Mouse (Mus musculus) intestine, postnatal 0 days (tissue): Measurements from ENCODE around the gene Rab19. TPM values are rescaled to one million over a fixed set of nuclear protein-coding genes. Genes with fewer than 3 reads are reported as not detected.
"Not testable (repeated sequence)": the region's sequence is repeated elsewhere in the genome, so short reads cannot be mapped to it uniquely, and the experiment has no call there.

Experiments
- ATAC-seq: fragments of 200-750 bp; cut with Nextera tagmentation; 2 replicates; pipeline ENCODE4 v1.8.0; 2017; ENCODE audit warnings: mild to moderate bottlenecking, moderate TSS enrichment, moderate library complexity
- H3K27ac ChIP-seq: fragments of 300-500 bp; sonication (generic); 2 replicates; pipeline ENCODE4 v1.5.1; 2014; ENCODE audit warnings: mild to moderate bottlenecking, low read depth, low read length, moderate library complexity
- H3K27me3 ChIP-seq: fragments of 300-500 bp; sonication (generic); replicated peaks from 2 replicates; pipeline ENCODE4 v1.6.1; 2014; ENCODE audit warnings: low read length, mixed read lengths; ENCODE audit not compliant: control insufficient read depth, insufficient read depth
- H3K36me3 ChIP-seq: fragments of 300-500 bp; sonication (generic); 2 replicates; pipeline ENCODE4 v1.6.1; 2014; ENCODE audit warnings: mild to moderate bottlenecking, moderate library complexity; ENCODE audit not compliant: control insufficient read depth, insufficient read depth
- H3K4me1 ChIP-seq: fragments of 300-500 bp; sonication (generic); replicated peaks from 2 replicates; pipeline ENCODE4 v1.6.1; 2014; ENCODE audit warnings: antibody characterized with exemption, low read length, mixed read lengths; ENCODE audit not compliant: control insufficient read depth, insufficient read depth
- H3K4me2 ChIP-seq: fragments of 300-500 bp; sonication (generic); replicated peaks from 2 replicates; pipeline ENCODE4 v1.6.1; 2014; ENCODE audit warnings: low read depth, mild to moderate bottlenecking, moderate library complexity
- H3K4me3 ChIP-seq: fragments of 300-500 bp; sonication (generic); 2 replicates; pipeline ENCODE4 v1.5.1; 2014; ENCODE audit warnings: low read depth, low read length
- H3K9ac ChIP-seq: fragments of 300-500 bp; sonication (generic); 2 replicates; pipeline ENCODE4 v1.6.1; 2014; ENCODE audit warnings: mild to moderate bottlenecking, low read depth, low read length
- H3K9me3 ChIP-seq: fragments of 300-500 bp; sonication (generic); 2 replicates; pipeline ENCODE4 v1.6.1; 2016; ENCODE audit warnings: mixed run types; ENCODE audit not compliant: control insufficient read depth
- CTCF ChIP-seq: sonication (generic); IDR thresholded peaks from 2 replicates; pipeline ENCODE4 v1.5.1; 2016; ENCODE audit warnings: low read depth, mild to moderate bottlenecking, control low read depth, antibody characterized with exemption, moderate library complexity
- WGBS: fragments of 180-500 bp; shearing (Covaris S2); extraction: QIAGEN DNeasy Blood & Tissue Kit; methylation state at CpG from one replicate; pipeline ENCODE4 v1.1.7; 2014; 5-methylcytosine and 5-hydroxymethylcytosine counted together
- polyA plus RNA-seq: library from polyadenylated mRNA; unstranded; fragments of >200 nt; fragmentation: Nextera tagmentation; extraction: Ambion mirVana; gene quantifications from 2 replicates; pipeline ENCODE4 v1.2.1, GENCODE M21; 2015

The Rab19 gene
- polyA plus RNA-seq, 1 experiment from 2014 or later, result 14.7 TPM

DNA sequence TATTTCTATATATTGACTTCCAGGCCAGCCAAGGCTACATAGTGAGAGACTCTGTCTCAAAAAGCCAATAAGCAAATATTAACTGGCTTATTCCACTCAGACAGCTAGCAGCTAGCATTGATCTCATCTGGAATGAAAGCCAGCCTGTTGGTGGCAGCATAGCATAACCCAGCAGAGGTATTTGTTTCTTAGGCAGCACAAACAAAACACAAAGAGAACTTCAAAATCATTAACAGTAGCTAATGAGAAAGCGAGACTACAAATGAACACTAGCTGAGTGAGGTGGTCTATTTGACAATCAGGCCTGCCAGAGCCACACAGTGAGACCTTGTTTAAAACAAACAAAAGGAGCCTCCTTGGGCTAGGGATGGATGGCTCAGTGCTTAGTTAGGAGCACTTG, 33.1 kb downstream of the Rab19 start:
- no peak overlapping the region for H3K4me2 ChIP-seq
- peak; percentile 61 for TF ChIP-seq CTCF
- 0 out of 2 replicates have a peak, but pooled peaks cover 3% of the 10 kb centered on the region for H3K27me3 ChIP-seq

DNA sequence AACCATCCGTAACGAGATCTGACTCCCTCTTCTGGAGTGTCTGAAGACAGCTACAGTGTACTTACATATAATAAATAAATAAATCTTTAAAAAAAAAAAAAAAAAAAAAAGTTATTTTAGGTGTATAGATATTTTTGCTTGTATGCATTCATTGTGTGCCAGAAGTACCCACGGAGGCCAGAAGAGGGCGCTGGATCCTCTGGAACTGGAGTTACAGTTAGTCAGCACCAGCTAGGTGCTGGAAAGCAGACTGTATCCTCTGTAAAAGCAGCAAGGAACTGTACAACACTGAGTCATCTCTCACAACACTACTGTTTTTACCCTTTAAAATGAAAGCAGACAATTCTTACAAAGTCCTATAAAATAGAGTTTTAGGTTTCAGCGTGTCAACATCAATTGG, 34.8 kb downstream of the Rab19 start:
- H3K27me3 ChIP-seq, result 0 out of 2 replicates have a peak, but pooled peaks cover 3% of the 10 kb centered on the region
- no peak for ATAC-seq
- H3K4me3 ChIP-seq, result no peak overlapping the region
- no peaks in the 10 kb centered on the region for H3K36me3 ChIP-seq
- H3K4me1 ChIP-seq, result no peaks in the 10 kb centered on the region; the same call in 1 of the 2 replicates
- no peaks in the 10 kb centered on the region for H3K9me3 ChIP-seq
- H3K27ac ChIP-seq, result no peak overlapping the region
- 62% methylated on average over 3 of the region's 5 CpGs for WGBS
- peak; percentile 73 for TF ChIP-seq CTCF
- no peak overlapping the region for H3K4me2 ChIP-seq
- H3K9ac ChIP-seq, result no peak overlapping the region

More for the DNA sequence above, 33.1 kb downstream of the Rab19 start:
- WGBS, result 79% methylated on average over 1 of the region's 1 CpGs
- ATAC-seq, result no peak
- no peak overlapping the region for H3K27ac ChIP-seq
- no peaks in the 10 kb centered on the region for H3K36me3 ChIP-seq
- no peak overlapping the region for H3K4me3 ChIP-seq
- H3K4me1 ChIP-seq, result no peaks in the 10 kb centered on the region; the same call in 1 of the 2 replicates
- H3K9ac ChIP-seq, result no peak overlapping the region
- no peaks in the 10 kb centered on the region for H3K9me3 ChIP-seq

- H3K4me1 ChIP-seq, H3K9ac ChIP-seq, H3K4me3 ChIP-seq, H3K4me2 ChIP-seq, H3K27ac ChIP-seq, H3K9me3 ChIP-seq, H3K27me3 ChIP-seq, H3K36me3 ChIP-seq, ATAC-seq: not testable (repeated sequence)
Observed at GRCm38 (mm10) chr6:39416654-39417053, 35.7 kb downstream of the Rab19 start.

DNA sequence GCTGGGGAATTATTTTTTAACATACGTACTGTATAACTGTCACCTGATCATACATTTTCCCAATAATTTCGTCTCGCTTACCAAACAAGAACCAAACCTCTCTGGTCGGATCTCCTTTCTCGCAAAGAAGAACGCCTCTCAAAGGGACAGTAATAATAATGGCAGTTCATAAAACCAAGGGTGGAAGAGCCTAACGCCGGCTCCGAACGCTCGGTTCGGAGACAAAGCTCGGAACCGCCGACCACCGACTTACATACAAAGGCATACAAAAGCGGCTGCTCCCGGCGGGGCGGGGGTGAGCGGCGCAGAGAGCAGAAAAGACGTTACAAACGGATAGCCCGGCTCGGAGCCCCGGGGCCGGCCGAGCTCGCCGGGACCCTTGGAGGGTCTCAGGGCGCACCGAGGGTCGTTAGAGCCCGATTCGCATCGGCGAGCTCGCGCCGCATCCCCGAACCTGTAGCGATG, 38.4 kb downstream of the Rab19 start:
- peak overlapping the region; percentile 90 for H3K9ac ChIP-seq
- H3K4me1 ChIP-seq, result no peaks in the 10 kb centered on the region; the same call in 1 of the 2 replicates
- TF ChIP-seq CTCF, result no peak
- peak; percentile 3; the same call in 1 of the 2 replicates for ATAC-seq
- 0 out of 2 replicates have a peak, but pooled peaks cover 3% of the 10 kb centered on the region for H3K27me3 ChIP-seq
- peak overlapping the region; percentile 87 for H3K4me2 ChIP-seq
- H3K9me3 ChIP-seq, result no peaks in the 10 kb centered on the region
- H3K36me3 ChIP-seq, result no peaks in the 10 kb centered on the region
- H3K4me3 ChIP-seq, result peak overlapping the region; percentile 99
- WGBS, result under 1% methylated on average over 43 of the region's 43 CpGs
- peak overlapping the region; percentile 98 for H3K27ac ChIP-seq

DNA sequence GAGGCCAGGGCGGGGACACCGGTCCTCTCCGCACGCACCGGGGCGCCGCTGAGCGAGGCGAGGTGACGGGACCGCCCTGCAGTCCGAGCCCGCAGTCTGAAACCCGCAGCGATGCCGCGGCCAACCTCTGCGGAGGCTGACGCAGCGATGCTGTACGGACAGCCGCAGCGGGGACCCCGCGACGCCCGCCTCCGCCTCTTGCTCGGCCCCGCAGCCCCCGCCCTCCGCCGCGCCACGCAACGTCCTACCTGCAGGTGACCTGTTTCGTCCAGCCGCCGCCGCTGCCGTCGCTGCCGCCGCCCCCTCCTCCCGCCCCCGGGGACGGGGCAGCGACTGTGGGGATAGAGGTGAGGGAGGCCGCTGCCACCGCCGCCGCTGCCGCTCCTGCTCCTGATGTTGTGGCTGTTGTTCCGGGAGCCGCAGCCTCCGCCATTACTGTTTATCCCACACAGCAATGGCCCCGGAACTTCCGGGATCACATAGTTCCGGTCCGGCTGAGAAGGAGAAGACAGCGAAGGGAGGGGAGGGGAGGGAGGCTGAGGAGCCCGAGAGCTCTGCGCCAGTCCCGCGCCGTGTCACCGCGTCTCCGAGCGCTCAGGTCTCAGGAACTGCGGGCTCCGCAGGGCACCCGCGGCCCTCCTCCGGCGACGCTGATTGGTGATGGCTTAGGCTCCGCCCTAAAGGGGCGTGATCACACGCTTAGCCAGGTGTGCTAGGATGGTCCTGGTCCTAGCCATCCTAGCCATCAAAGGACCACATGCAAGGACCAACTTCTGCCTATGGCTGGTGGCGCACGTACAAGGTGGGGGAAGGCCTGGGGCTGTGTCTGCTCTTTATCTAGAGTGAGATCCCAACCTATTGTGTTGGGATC, 39.1 kb downstream of the Rab19 start, which contains the start of gene Mkrn1:
Gene Mkrn1, minus strand, starts transcription at position 612 of the 871 bp plus-strand sequence.
- Histone ChIP-seq H3K27ac (peak within 1 kb of the TSS; percentile 98), H3K4me2 (peak within 1 kb of the TSS; percentile 87), H3K4me1 (no peaks in the 10 kb centered on the region; the same call in 1 of the 2 replicates), H3K9ac (peak within 1 kb of the TSS; percentile 90), H3K9me3 (no peaks in the 10 kb centered on the region), H3K4me3 (peak within 1 kb of the TSS; percentile 99), H3K36me3 (no peaks in the 10 kb centered on the region), H3K27me3 (0 out of 2 replicates have a peak, but pooled peaks cover 3% of the 10 kb centered on the region)
- peak; percentile 91 for ATAC-seq
- TF ChIP-seq CTCF, result peak; percentile 19
- under 1% methylated on average over 65 of the region's 82 CpGs for WGBS

GRCm38 (mm10) chr6:39420867-39421266, 39.9 kb downstream of the Rab19 start:
- ATAC-seq, result no peak
- no peak for TF ChIP-seq CTCF
- Histone ChIP-seq H3K36me3 (no peaks in the 10 kb centered on the region), H3K4me3 (no peak overlapping the region), H3K27ac (no peak overlapping the region), H3K4me2 (no peak overlapping the region), H3K27me3 (0 out of 2 replicates have a peak, but pooled peaks cover 3% of the 10 kb centered on the region), H3K4me1 (no peaks in the 10 kb centered on the region; the same call in 1 of the 2 replicates), H3K9ac (no peak overlapping the region), H3K9me3 (no peaks in the 10 kb centered on the region)
- WGBS, result 35% methylated on average over 4 of the region's 4 CpGs
